Mouse (Mus musculus) CH12.LX (cell line): ENCODE data around the gene Rps16. TPM values are rescaled to one million over a fixed set of nuclear protein-coding genes. Genes with fewer than 3 reads are reported as not detected.

ENCODE experiments used
- DNase-seq: peaks from one replicate; pipeline ENCODE4 v3.0.0-alpha.2; 2013; ENCODE audit errors: extremely low read depth
- H3K27ac ChIP-seq: 2 replicates; pipeline ENCODE4 v1.5.1; 2012; ENCODE audit warnings: low read depth, mild to moderate bottlenecking, control low read depth, moderate library complexity; ENCODE audit not compliant: insufficient read depth
- H3K27me3 ChIP-seq: replicated peaks from 2 replicates; pipeline ENCODE3; 2012; ENCODE audit warnings: inconsistent platforms
- H3K36me3 ChIP-seq, 2 experiments: replicated peaks in 1 of 2; 2 replicates each; pipeline versions ENCODE3 to v1.6.1; 2012; ENCODE audit warnings: inconsistent platforms in 1 of 2, low read length in 1 of 2, mild to moderate bottlenecking in 1 of 2, mixed read lengths in 1 of 2, moderate library complexity in 1 of 2; ENCODE audit not compliant: control insufficient read depth in 1 of 2, insufficient read depth in 1 of 2
- H3K4me1 ChIP-seq, 2 experiments: 2 replicates each; pipeline ENCODE4 v1.6.1; 2012; ENCODE audit warnings: inconsistent platforms in 1 of 2, moderate library complexity in 1 of 2; ENCODE audit not compliant: insufficient read depth in 2 of 2, control insufficient read depth in 1 of 2
- H3K4me2 ChIP-seq: 2 replicates; pipeline ENCODE4 v1.6.1; 2012; ENCODE audit warnings: low read depth, mild to moderate bottlenecking, control low read depth; ENCODE audit not compliant: poor library complexity, insufficient read depth, severe bottlenecking
- H3K4me3 ChIP-seq, 3 experiments: fragments of 150-350 bp in 1 of 3; sonication (generic) in 1 of 3; replicated peaks in 1 of 3; 2 replicates each; pipeline versions ENCODE3 to v1.5.1; 2011 to 2012; ENCODE audit warnings: low read depth in 2 of 3, low read length in 2 of 3, mild to moderate bottlenecking in 2 of 3, moderate library complexity in 2 of 3, control low read depth in 1 of 3, improper control_type of control experiment in 1 of 3, inconsistent platforms in 1 of 3, mixed read lengths in 1 of 3; ENCODE audit not compliant: poor library complexity in 1 of 3
- H3K79me2 ChIP-seq: replicated peaks from 2 replicates; pipeline ENCODE4 v1.6.1; 2012; ENCODE audit warnings: mild to moderate bottlenecking, moderate library complexity; ENCODE audit not compliant: control insufficient read depth, poor library complexity, insufficient read depth, severe bottlenecking; ENCODE audit errors: extremely low read depth
- H3K9ac ChIP-seq: 2 replicates; pipeline ENCODE4 v1.6.1; 2012; ENCODE audit warnings: low read depth, mild to moderate bottlenecking, control low read depth, moderate library complexity; ENCODE audit not compliant: insufficient read depth
- H3K9me3 ChIP-seq: replicated peaks from 2 replicates; pipeline ENCODE3; 2012; ENCODE audit warnings: low read length, inconsistent platforms, mixed read lengths
- BHLHE40 ChIP-seq: IDR thresholded peaks from 2 replicates; pipeline ENCODE4 v1.6.1; 2011; ENCODE audit warnings: mild to moderate bottlenecking, low read depth, low read length, improper control_type of control experiment
- CHD1 ChIP-seq: IDR thresholded peaks from 2 replicates; pipeline ENCODE4 v1.6.1; 2012; ENCODE audit warnings: low read depth, low read length, improper control_type of control experiment, inconsistent platforms
- CHD2 ChIP-seq: IDR thresholded peaks from 2 replicates; pipeline ENCODE4 v1.6.1; 2011; ENCODE audit warnings: low read length, improper control_type of control experiment
- ELF1 ChIP-seq: IDR thresholded peaks from 2 replicates; pipeline ENCODE4 v1.6.1; 2014; ENCODE audit warnings: low read depth, mild to moderate bottlenecking, inconsistent platforms, low read length, improper control_type of control experiment
- HCFC1 ChIP-seq: IDR thresholded peaks from 2 replicates; pipeline ENCODE4 v1.6.1; 2012; ENCODE audit warnings: low read depth, mild to moderate bottlenecking, inconsistent platforms, low read length, improper control_type of control experiment
- IRF4 ChIP-seq: IDR thresholded peaks from 2 replicates; pipeline ENCODE4 v1.6.1; 2014; ENCODE audit warnings: low read depth, mild to moderate bottlenecking, inconsistent platforms, low read length, improper control_type of control experiment
- KAT2A ChIP-seq: IDR thresholded peaks from 2 replicates; pipeline ENCODE4 v1.6.1; 2012; ENCODE audit warnings: low read length, improper control_type of control experiment, inconsistent platforms; ENCODE audit not compliant: insufficient replicate concordance
- MAFK ChIP-seq: IDR thresholded peaks from 2 replicates; pipeline ENCODE4 v1.6.1; 2011; ENCODE audit warnings: low read length, improper control_type of control experiment; ENCODE audit not compliant: insufficient replicate concordance
- MAX ChIP-seq: IDR thresholded peaks from 2 replicates; pipeline ENCODE4 v1.6.1; 2011; ENCODE audit warnings: low read length, improper control_type of control experiment
- MAZ ChIP-seq: IDR thresholded peaks from 2 replicates; pipeline ENCODE4 v1.6.1; 2012; ENCODE audit warnings: low read depth, mild to moderate bottlenecking, inconsistent platforms, low read length, improper control_type of control experiment, moderate library complexity
- MEF2A ChIP-seq: IDR thresholded peaks from 2 replicates; pipeline ENCODE4 v1.6.1; 2014; ENCODE audit warnings: low read depth, mild to moderate bottlenecking, inconsistent platforms, low read length, improper control_type of control experiment, borderline replicate concordance
- NELFE ChIP-seq: IDR thresholded peaks from 2 replicates; pipeline ENCODE4 v1.6.1; 2011; ENCODE audit warnings: low read depth, low read length, improper control_type of control experiment
- POLR2A ChIP-seq: IDR thresholded peaks from 2 replicates; pipeline ENCODE4 v1.6.1; 2011; ENCODE audit warnings: low read depth, mild to moderate bottlenecking, improper control_type of control experiment, low read length
- SIN3A ChIP-seq: IDR thresholded peaks from 2 replicates; pipeline ENCODE4 v1.6.1; 2012; ENCODE audit warnings: low read length, improper control_type of control experiment, inconsistent platforms
- SMC3 ChIP-seq: IDR thresholded peaks from 2 replicates; pipeline ENCODE4 v1.6.1; 2011; ENCODE audit warnings: low read depth, low read length, improper control_type of control experiment
- TBP ChIP-seq: conservative IDR thresholded peaks from 2 replicates; pipeline ENCODE4 v1.6.1; 2011; ENCODE audit warnings: low read depth, low read length, improper control_type of control experiment
- TCF12 ChIP-seq: IDR thresholded peaks from 2 replicates; pipeline ENCODE4 v1.6.1; 2014; ENCODE audit warnings: low read depth, mild to moderate bottlenecking, inconsistent platforms, low read length, improper control_type of control experiment
- UBTF ChIP-seq: IDR thresholded peaks from 2 replicates; pipeline ENCODE4 v1.6.1; 2012; ENCODE audit warnings: low read depth, mild to moderate bottlenecking, inconsistent platforms, low read length, improper control_type of control experiment, moderate library complexity
- ZC3H11A ChIP-seq: IDR thresholded peaks from 2 replicates; pipeline ENCODE4 v1.6.1; 2012; ENCODE audit warnings: low read depth, mild to moderate bottlenecking, inconsistent platforms, low read length, improper control_type of control experiment
- ZMIZ1 ChIP-seq: IDR thresholded peaks from 2 replicates; pipeline ENCODE4 v1.6.1; 2012; ENCODE audit warnings: low read depth, mild to moderate bottlenecking, inconsistent platforms, low read length, improper control_type of control experiment
- ZNF384 ChIP-seq: IDR thresholded peaks from 2 replicates; pipeline ENCODE4 v1.6.1; 2012; ENCODE audit warnings: low read depth, low read length, improper control_type of control experiment, inconsistent platforms
- dilution Hi-C: fragments of 300-500 bp; cut with MboI; formaldehyde crosslinking; loops from 2 replicates; pipeline ENCODE4 v1.14.3; 2020; ENCODE audit warnings: low sequenced_read_pairs; ENCODE audit not compliant: extremely low pct_unique_long_range_greater_than_20kb, extremely low pct_ligation_motif_present
- in situ Hi-C: fragments of 300-500 bp; cut with MboI; formaldehyde crosslinking; loops from 3 replicates; pipeline ENCODE4 v1.14.3; 2019; ENCODE audit warnings: low sequenced_read_pairs, low pct_ligation_motif_present, low pct_unique_long_range_greater_than_20kb, mixed read lengths
- polyA plus RNA-seq: library from polyadenylated mRNA; unstranded; fragments of >175 nt; gene quantifications from 2 replicates; pipeline ENCODE4 v1.2.1, GENCODE M21; 2012; ENCODE audit warnings: low read depth; ENCODE audit not compliant: insufficient read length
- total RNA-seq, 2 experiments: library from RNA; depleted of rRNA; stranded (reverse); fragments of 300-350 nt in 1 of 2; fragments of >200 nt in 1 of 2; gene quantifications; 2 replicates each; pipeline ENCODE4 v1.2.3; 2012 to 2014

The Rps16 gene
- total and polyA plus RNA-seq, 3 experiments: 66.7 to 2,040 (median 1,254) TPM

DNA sequence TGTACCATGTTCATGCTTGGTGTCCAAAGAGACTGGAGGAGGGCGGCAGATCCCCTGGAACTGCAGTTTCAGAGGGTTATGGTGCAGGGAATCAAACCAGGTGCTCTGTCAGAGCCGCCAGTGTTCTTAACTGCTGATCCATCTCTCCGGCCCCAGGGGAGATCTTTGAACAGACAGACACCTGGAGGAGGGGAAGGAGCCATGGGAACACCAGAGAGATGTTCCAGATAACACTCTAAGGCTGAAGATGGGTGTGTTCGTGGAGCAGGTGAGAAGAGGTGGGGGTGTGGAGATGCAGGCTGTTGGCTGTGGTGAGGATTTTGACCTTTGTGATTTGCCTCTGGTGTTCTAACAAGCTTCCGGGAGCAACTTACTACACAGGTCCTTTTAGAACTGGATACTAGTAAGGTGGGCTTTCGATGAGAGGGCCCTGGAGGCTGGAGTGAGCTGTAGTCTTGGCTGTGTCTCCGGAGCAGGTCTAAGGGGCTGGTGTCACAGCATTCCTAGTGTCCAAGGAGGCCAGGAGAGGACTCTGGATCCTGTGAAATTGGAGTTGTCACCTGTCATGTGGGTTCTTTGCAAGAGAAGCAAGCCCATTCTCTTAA lies 23.5 kb downstream of the Rps16 start:
- H3K27ac ChIP-seq: 0 out of 2 replicates have a peak overlapping the region, but pooled peaks have one; percentile 5

DNA sequence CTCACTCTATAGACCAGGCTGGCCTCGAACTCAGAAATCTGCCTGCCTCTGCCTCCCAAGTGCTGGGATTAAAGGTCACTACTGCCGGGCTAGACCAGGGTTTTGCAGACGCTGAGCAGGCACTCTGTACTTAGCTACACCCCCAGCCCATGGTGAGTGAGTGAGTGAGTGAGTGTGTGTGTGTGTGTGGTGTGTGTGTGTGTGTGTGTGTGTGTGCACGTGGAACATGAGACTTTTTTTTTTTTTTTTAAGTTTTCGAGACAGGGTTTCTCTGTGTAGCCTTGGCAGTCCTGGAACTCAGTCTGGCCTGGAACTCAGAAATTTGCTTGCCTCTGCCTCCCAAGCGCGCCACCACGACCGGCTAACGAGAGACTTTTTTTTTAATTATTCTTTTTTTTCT lies 24.2 kb downstream of the Rps16 start:
- peak overlapping the region; percentile 24 for H3K4me2 ChIP-seq
- H3K4me3 ChIP-seq: peak overlapping the region in 2 of 3 experiments; percentile 57 to 72
- H3K27ac ChIP-seq: peak overlapping the region; percentile 7; the same call in 1 of the 2 replicates
- H3K9ac ChIP-seq: peak overlapping the region; percentile 87; the same call in 1 of the 2 replicates
- H3K4me1 ChIP-seq: peaks cover 9 to 51% of the 10 kb centered on the region in 2 experiments
- TF ChIP-seq MAFK: peak; percentile 9; the same call in 1 of the 2 replicates
- TF ChIP-seq ZNF384: peak; percentile 79
- no peak for TF ChIP-seq ELF1
- TF ChIP-seq CHD1: no peak
- TF ChIP-seq BHLHE40: peak; percentile 65
- H3K79me2 ChIP-seq: peaks cover 27% of the 10 kb centered on the region
- H3K27me3 ChIP-seq: no peaks in the 10 kb centered on the region
- no peak for DNase-seq
- dilution Hi-C loops: no loop called here
- in situ Hi-C loops: no loop called here
- no peaks in the 10 kb centered on the region for H3K9me3 ChIP-seq
- peaks cover 9 to 22% of the 10 kb centered on the region in 2 experiments for H3K36me3 ChIP-seq

More for the DNA sequence above, 23.5 kb downstream of the Rps16 start:
- H3K4me1 ChIP-seq: peaks cover 9 to 47% of the 10 kb centered on the region in 2 experiments
- H3K27me3 ChIP-seq: no peaks in the 10 kb centered on the region
- no peak overlapping the region for H3K4me3 ChIP-seq
- no peak for DNase-seq
- no peaks in the 10 kb centered on the region for H3K9me3 ChIP-seq
- dilution Hi-C loops (no loop called here), in situ Hi-C loops (no loop called here)
- no peak overlapping the region for H3K9ac ChIP-seq
- H3K4me2 ChIP-seq: no peak overlapping the region
- TF ChIP-seq MAX (0 out of 2 replicates have a peak, but pooled peaks have one; percentile 2), ZNF384 (no peak), MEF2A (no peak), KAT2A (no peak), SMC3 (no peak)
- H3K79me2 ChIP-seq: peaks cover 27% of the 10 kb centered on the region
- peaks cover 9 to 24% of the 10 kb centered on the region in 2 experiments for H3K36me3 ChIP-seq

DNA sequence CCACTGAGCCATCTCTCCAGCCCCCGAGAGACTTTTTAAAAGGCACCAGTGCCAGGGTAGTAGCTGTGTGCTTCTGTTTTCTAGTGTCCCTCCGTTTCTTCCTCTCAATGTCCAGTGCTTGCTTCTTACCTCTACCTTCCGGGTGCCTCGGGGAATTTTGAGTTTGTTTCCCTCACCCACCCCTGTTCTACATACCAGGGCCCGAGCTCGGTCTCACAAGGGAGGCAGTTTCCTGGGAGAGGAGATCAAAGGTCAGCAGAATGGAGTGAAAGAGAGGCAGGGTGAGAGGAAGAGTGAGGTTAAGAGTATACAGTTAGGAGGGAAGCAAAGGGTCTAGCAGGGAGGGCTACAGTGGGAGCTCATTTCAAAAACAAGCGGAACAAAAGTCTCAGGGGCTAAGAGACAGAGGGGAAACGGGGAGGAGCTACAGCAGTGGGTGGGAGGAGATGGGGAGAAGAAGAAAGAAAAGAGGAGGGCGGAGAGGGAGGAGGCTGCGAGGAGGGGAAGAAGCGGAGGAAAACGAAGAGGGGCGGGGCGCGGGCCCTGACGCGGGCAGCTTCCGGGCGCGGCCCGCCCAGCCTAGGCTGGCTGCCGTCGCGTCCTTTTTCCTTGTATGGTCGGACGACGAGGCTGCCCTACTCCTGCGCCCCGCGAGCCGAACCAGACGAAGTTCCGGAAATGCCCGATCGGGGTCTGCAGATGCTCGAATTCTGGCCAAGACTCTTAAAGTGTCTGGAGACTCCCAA lies 24.9 kb downstream of the Rps16 start:
- peak overlapping the region; percentile 74 for H3K4me2 ChIP-seq
- peak overlapping the region; percentile 87 for H3K9ac ChIP-seq
- no peaks in the 10 kb centered on the region for H3K27me3 ChIP-seq
- peak; percentile 94 for DNase-seq
- H3K4me1 ChIP-seq: peaks cover 9 to 57% of the 10 kb centered on the region in 2 experiments
- peak overlapping the region; percentile 57 to 72 (median 59) for H3K4me3 ChIP-seq
- TF ChIP-seq ZC3H11A: no peak
- TF ChIP-seq UBTF: 0 out of 2 replicates have a peak, but pooled peaks have one; percentile 57
- TF ChIP-seq POLR2A: peak; percentile 70
- TF ChIP-seq SIN3A: peak; percentile 76
- peak; percentile 94 for TF ChIP-seq MAZ
- peak; percentile 53 for TF ChIP-seq TBP
- TF ChIP-seq HCFC1: peak; percentile 62
- peak; percentile 24; the same call in 1 of the 2 replicates for TF ChIP-seq IRF4
- TF ChIP-seq ZMIZ1: 0 out of 2 replicates have a peak, but pooled peaks have one; percentile 20
- peak; percentile 89 for TF ChIP-seq ELF1
- peak; percentile 8; the same call in 1 of the 2 replicates for TF ChIP-seq MAX
- TF ChIP-seq KAT2A: no peak
- TF ChIP-seq TCF12: peak; percentile 31; the same call in 1 of the 2 replicates
- peak; percentile 67 for TF ChIP-seq NELFE
- no peak; the same call in 1 of the 2 replicates for TF ChIP-seq CHD2
- dilution Hi-C loops: no loop called here
- in situ Hi-C loops: no loop called here
- peaks cover 9 to 17% of the 10 kb centered on the region in 2 experiments for H3K36me3 ChIP-seq
- H3K9me3 ChIP-seq: no peaks in the 10 kb centered on the region
- peak overlapping the region; percentile 94 for H3K27ac ChIP-seq
- H3K79me2 ChIP-seq: peaks cover 27% of the 10 kb centered on the region
